Mouse (Mus musculus) heart, adult 2 months (tissue): ENCODE measurements at regions not wholly inside any gene's neighbourhood (a gene's known extent, or its start where the extent isn't known, plus 50 kb on each side); places are given as distances from the start of the nearest gene placed in this dataset.

Experiments
- CTCF ChIP-seq: fragments of 200-600 bp; IDR thresholded peaks from 2 replicates; pipeline ENCODE4 v1.8.1; 2022; ENCODE audit warnings: antibody characterized with exemption, mild to moderate bottlenecking, moderate library complexity
- POLR2A ChIP-seq: fragments of 200-500 bp; IDR thresholded peaks from 2 replicates; pipeline ENCODE4 v1.6.1; 2011; ENCODE audit warnings: mild to moderate bottlenecking, low read depth, low read length, control low read depth; ENCODE audit not compliant: insufficient read depth

- TF ChIP-seq CTCF (no peak), POLR2A (no peak)
Observed at GRCm38 (mm10) chr5:106181726-106182125, 276.2 kb downstream of the Barhl2 start.
